Mouse (Mus musculus) cerebellum, adult 2 months (tissue): ENCODE results near the gene Gm38394. TPM values are rescaled to one million over a fixed set of nuclear protein-coding genes. Genes with fewer than 3 reads are reported as not detected.

Experiments
- DNase-seq, 2 experiments: peaks; one replicate each; pipeline ENCODE4 v3.0.0; 2021
- H3K27ac ChIP-seq: fragments of 200-500 bp; 2 replicates; pipeline ENCODE4 v1.5.1; 2012; ENCODE audit warnings: low read length, control low read depth, inconsistent platforms; ENCODE audit not compliant: insufficient read depth
- H3K27me3 ChIP-seq: fragments of 200-500 bp; 2 replicates; pipeline ENCODE4 v1.6.1; 2012; ENCODE audit warnings: inconsistent platforms, mild to moderate bottlenecking, low read length, moderate library complexity; ENCODE audit not compliant: control insufficient read depth, insufficient read depth
- H3K4me1 ChIP-seq: fragments of 200-500 bp; 2 replicates; pipeline ENCODE4 v1.6.1; 2011; ENCODE audit warnings: low read length; ENCODE audit not compliant: control insufficient read depth, insufficient read depth
- H3K4me3 ChIP-seq: fragments of 200-500 bp; replicated peaks from 2 replicates; pipeline ENCODE3; 2011; ENCODE audit warnings: mild to moderate bottlenecking, low read depth, low read length, control low read depth; ENCODE audit not compliant: insufficient read depth
- CTCF ChIP-seq: fragments of 200-500 bp; IDR thresholded peaks from 2 replicates; pipeline ENCODE4 v1.5.1; 2011; ENCODE audit warnings: low read depth, mild to moderate bottlenecking, control low read depth, low read length, moderate library complexity, borderline replicate concordance; ENCODE audit not compliant: insufficient read depth
- POLR2A ChIP-seq: fragments of 200-500 bp; IDR thresholded peaks from 2 replicates; pipeline ENCODE4 v1.6.1; 2011; ENCODE audit warnings: low read length, control low read depth, borderline replicate concordance; ENCODE audit not compliant: insufficient read depth
- WGBS: fragments of 180-500 bp; shearing (Covaris S2); methylation state at CpG from one replicate; pipeline ENCODE4 v1.1.7; 2018; 5-methylcytosine and 5-hydroxymethylcytosine counted together
- polyA plus RNA-seq: library from polyadenylated mRNA; depleted of rRNA; stranded (reverse); fragments of >200 nt; gene quantifications from 2 replicates; pipeline ENCODE4 v1.2.3, GENCODE M21; 2012

The Gm38394 gene
- polyA plus RNA-seq, 1 experiment: 5.5 TPM

- H3K27ac ChIP-seq: no peak overlapping the region
- no peak overlapping the region for H3K4me3 ChIP-seq
- no peak for TF ChIP-seq CTCF
- no peak for TF ChIP-seq POLR2A
- WGBS: 91% methylated on average over 2 of the region's 2 CpGs
- H3K4me1 ChIP-seq: no peaks in the 10 kb centered on the region
- no peak for DNase-seq
- H3K27me3 ChIP-seq: no peaks in the 10 kb centered on the region
These were observed 28.9 kb downstream of the Gm38394 start for GRCm38 (mm10) chr1:133632168-133632567.

DNA sequence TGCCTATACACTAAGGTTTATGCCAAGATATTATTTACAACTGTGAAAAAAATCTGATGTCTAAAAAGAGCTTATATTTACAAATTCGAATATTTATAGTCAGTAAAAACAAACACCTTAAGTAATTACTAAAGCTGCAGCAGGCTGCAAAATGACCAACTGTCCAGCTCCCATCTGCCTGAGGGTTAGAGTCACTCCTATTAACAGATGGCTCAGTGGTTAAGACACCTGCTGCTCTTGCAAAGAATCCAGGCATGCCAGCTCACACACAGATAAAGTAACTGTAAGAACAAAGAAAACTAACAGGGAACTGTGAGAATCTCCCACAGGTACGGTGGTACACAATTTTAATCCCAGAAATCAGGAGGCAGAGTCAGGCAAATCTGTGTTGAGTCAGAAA lies 36.1 kb downstream of the Gm38394 start:
- peak; percentile 49 to 79 for DNase-seq
- 19% methylated on average over 2 of the region's 2 CpGs for WGBS
- Histone ChIP-seq H3K4me1 (no peaks in the 10 kb centered on the region), H3K27ac (no peak overlapping the region), H3K4me3 (no peak overlapping the region), H3K27me3 (no peaks in the 10 kb centered on the region)
- TF ChIP-seq CTCF (no peak), POLR2A (no peak)

GRCm38 (mm10) chr1:133618311-133618710 lies 42.8 kb downstream of the Gm38394 start:
- Histone ChIP-seq H3K27ac (no peak overlapping the region), H3K4me3 (no peak overlapping the region), H3K4me1 (no peaks in the 10 kb centered on the region), H3K27me3 (no peaks in the 10 kb centered on the region)
- WGBS: 76% methylated on average over 8 of the region's 8 CpGs
- TF ChIP-seq POLR2A (no peak), CTCF (no peak)
- no peak for DNase-seq

GRCm38 (mm10) chr1:133617908-133618307 lies 43.2 kb downstream of the Gm38394 start:
- H3K27me3 ChIP-seq: no peaks in the 10 kb centered on the region
- H3K4me3 ChIP-seq: no peak overlapping the region
- H3K4me1 ChIP-seq: no peaks in the 10 kb centered on the region
- TF ChIP-seq CTCF: no peak
- TF ChIP-seq POLR2A: no peak
- no peak overlapping the region for H3K27ac ChIP-seq
- no peak for DNase-seq
- 67% methylated on average over 2 of the region's 2 CpGs for WGBS

DNA sequence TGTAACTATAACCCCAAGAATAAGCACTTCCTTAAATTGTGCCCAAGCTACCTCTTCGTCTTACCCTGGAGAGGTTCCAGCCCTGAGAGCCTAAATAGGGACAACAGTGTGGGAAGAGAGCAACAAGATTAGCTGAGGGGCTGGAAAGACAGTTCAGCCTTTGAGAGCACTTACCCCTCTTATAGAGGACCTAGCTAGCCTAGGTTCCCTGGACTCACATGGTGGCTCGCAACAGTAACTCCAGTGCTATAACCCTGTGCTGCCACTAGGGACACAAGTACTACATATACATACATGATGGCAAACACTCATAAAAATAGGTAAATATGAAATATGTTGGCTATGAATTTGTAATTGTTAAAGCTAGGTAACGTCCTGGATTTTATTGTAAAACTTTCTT lies 47.3 kb downstream of the Gm38394 start:
- TF ChIP-seq POLR2A (no peak), CTCF (peak; percentile 14; the same call in 1 of the 2 replicates)
- DNase-seq: no peak
- Histone ChIP-seq H3K4me3 (no peak overlapping the region), H3K27ac (no peak overlapping the region), H3K4me1 (no peaks in the 10 kb centered on the region; the same call in 1 of the 2 replicates), H3K27me3 (no peaks in the 10 kb centered on the region)
- WGBS: 75% methylated on average over 3 of the region's 3 CpGs

DNA sequence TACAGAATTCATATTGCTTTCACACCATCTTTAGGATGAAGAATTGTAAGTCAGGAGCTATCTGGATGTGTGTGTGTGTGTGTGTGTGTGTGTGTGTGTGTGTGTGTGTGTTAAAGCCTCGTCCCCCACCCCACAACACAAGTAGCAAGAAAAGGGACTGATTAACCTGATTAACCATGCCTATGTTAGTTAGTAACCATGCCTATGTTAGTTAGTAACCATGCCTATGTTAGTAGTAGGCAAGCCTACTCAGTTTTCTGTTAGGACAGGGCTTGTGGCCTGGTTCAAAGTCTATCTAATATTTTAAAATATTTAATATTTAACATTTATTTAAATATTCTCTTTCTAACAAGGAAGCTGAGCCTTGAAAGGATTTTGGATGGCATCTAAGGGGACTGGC lies 49.7 kb downstream of the Gm38394 start:
- H3K4me1 ChIP-seq: no peaks in the 10 kb centered on the region; the same call in 1 of the 2 replicates
- WGBS: 70% methylated on average over 1 of the region's 1 CpGs
- H3K27ac ChIP-seq: no peak overlapping the region
- no peak overlapping the region for H3K4me3 ChIP-seq
- no peak for DNase-seq
- no peaks in the 10 kb centered on the region for H3K27me3 ChIP-seq
- TF ChIP-seq CTCF (no peak), POLR2A (no peak)

GRCm38 (mm10) chr1:133610601-133611000 lies 50.5 kb downstream of the Gm38394 start:
- no peak for TF ChIP-seq CTCF
- TF ChIP-seq POLR2A: no peak
- WGBS: 50% methylated on average over 6 of the region's 6 CpGs
- Histone ChIP-seq H3K4me1 (no peaks in the 10 kb centered on the region; the same call in 1 of the 2 replicates), H3K4me3 (no peak overlapping the region), H3K27me3 (no peaks in the 10 kb centered on the region), H3K27ac (no peak overlapping the region)
- DNase-seq: no peak

DNA sequence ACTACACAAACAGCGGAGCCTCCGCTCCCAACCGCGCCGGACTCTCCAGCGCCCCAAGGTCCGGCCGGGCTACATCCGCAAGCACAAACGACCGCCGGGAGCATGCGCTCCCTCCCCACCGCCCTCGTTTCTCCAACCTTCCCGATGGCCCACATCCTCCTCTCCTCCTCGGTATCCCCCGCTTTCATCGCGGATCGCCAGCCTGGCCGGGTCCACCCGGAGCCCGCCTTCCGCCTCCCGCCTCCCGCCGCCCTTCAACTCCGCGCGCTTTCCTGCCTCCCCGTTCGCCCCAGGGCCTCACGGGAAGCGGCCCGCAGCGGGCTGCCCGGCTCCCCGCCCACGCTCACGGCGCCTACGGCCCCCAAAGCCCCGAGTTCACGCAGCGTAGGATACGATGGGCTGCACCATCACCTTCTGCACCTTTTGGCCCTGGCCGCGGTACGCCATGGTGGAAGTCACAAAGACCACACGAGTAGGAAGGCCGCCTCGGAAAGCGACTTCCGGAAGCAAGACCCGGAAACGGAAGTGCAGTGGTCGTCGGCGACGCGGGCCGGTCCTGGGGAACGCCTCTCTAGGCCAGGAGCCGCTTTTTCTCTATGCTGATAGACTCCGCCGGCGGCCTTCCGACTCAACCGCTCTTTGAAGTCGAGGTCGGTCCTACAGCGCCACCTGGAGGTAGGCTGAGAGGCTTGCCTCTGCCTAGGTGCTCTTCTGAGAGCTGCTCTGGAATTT lies 51.2 kb downstream of the Gm38394 start, which contains the start of gene Snrpe:
TSS of gene Snrpe (minus strand) at position 521 of the 732 bp plus-strand sequence.
- no peaks in the 10 kb centered on the region; the same call in 1 of the 2 replicates for H3K4me1 ChIP-seq
- H3K27me3 ChIP-seq: no peaks in the 10 kb centered on the region
- TF ChIP-seq POLR2A: peak; percentile 68; the same call in 1 of the 2 replicates
- TF ChIP-seq CTCF: peak; percentile 94
- under 1% methylated on average over 73 of the region's 73 CpGs for WGBS
- peak; percentile 93 to 96 for DNase-seq
- H3K4me3 ChIP-seq: peak within 1 kb of the TSS; percentile 81
- H3K27ac ChIP-seq: peak within 1 kb of the TSS; percentile 71
